Mouse (Mus musculus): ENCODE data around the gene Foxp4. TPM values are rescaled to one million over a fixed set of nuclear protein-coding genes. Genes with fewer than 3 reads are reported as not detected.

The Foxp4 gene
- polyA plus RNA-seq, 1 experiment from 2014 or later, result 27.4 TPM

- Histone ChIP-seq H3K9ac (ENCODE audit: low read depth, low read length) (peak overlapping the region; percentile 23; the same call in 1 of the 2 replicates), H3K27ac (ENCODE audit: low read depth, low read length) (peak overlapping the region; percentile 3; the same call in 1 of the 2 replicates), H3K36me3 (ENCODE audit: control insufficient read depth, insufficient read depth, low read length) (no peaks in the 10 kb centered on the region), H3K4me1 (ENCODE audit: control insufficient read depth, insufficient read depth, low read depth, low read length) (peaks cover 17% of the 10 kb centered on the region), H3K9me3 (ENCODE audit: control insufficient read depth, low read length) (no peaks in the 10 kb centered on the region), H3K27me3 (replicated peaks; ENCODE audit: control insufficient read depth, insufficient read depth, low read length) (peaks cover 6% of the 10 kb centered on the region; the same call in 1 of the 2 replicates), H3K4me2 (ENCODE audit: low read length) (peak overlapping the region; percentile 3; the same call in 1 of the 2 replicates), H3K4me3 (ENCODE audit: low read length) (no peak overlapping the region)
- WGBS, result 18% methylated on average over 12 of the region's 12 CpGs
- ATAC-seq, result peak; percentile 48
These were observed 28.1 kb upstream of the Foxp4 start for GRCm38 (mm10) chr17:47952368-47953081.

GRCm38 (mm10) chr17:47951452-47951851 lies 27.0 kb upstream of the Foxp4 start:
- peak; percentile 63; the same call in 1 of the 2 replicates for ATAC-seq
- Histone ChIP-seq H3K4me1 (ENCODE audit: control insufficient read depth, insufficient read depth, low read depth, low read length) (peaks cover 17% of the 10 kb centered on the region), H3K4me2 (ENCODE audit: low read length) (peak overlapping the region; percentile 34), H3K9ac (ENCODE audit: low read depth, low read length) (no peak overlapping the region), H3K27ac (ENCODE audit: low read depth, low read length) (no peak overlapping the region), H3K4me3 (ENCODE audit: low read length) (no peak overlapping the region), H3K27me3 (replicated peaks; ENCODE audit: control insufficient read depth, insufficient read depth, low read length) (peaks cover 8% of the 10 kb centered on the region; the same call in 1 of the 2 replicates), H3K36me3 (ENCODE audit: control insufficient read depth, insufficient read depth, low read length) (no peaks in the 10 kb centered on the region), H3K9me3 (ENCODE audit: control insufficient read depth, low read length) (no peaks in the 10 kb centered on the region)
- WGBS, result 13% methylated on average over 13 of the region's 13 CpGs

DNA sequence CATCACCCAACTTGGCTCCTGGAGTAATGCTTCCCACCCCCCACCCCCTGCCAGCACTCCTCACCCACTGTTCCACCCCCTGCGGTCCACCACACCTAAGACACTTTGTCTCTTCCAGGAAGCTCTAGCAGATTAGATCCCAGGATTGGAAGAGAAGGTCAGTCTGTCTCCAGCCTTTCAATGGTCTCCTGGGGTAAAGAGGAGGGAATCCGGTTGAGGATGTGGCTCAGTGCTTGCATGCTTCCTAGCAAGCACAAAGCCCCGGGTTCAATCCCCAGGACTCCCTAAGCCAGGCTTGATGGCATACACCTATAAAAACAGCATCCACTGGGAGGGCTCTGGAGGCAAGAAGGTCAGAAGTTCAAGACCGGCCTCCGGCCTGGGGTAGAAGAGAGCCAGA lies 26.4 kb upstream of the Foxp4 start:
- Histone ChIP-seq H3K36me3 (ENCODE audit: control insufficient read depth, insufficient read depth, low read length) (no peaks in the 10 kb centered on the region), H3K4me1 (ENCODE audit: control insufficient read depth, insufficient read depth, low read depth, low read length) (peaks cover 17% of the 10 kb centered on the region), H3K27me3 (replicated peaks; ENCODE audit: control insufficient read depth, insufficient read depth, low read length) (peaks cover 8% of the 10 kb centered on the region; the same call in 1 of the 2 replicates), H3K27ac (ENCODE audit: low read depth, low read length) (no peak overlapping the region), H3K4me2 (ENCODE audit: low read length) (no peak overlapping the region), H3K4me3 (ENCODE audit: low read length) (no peak overlapping the region), H3K9ac (ENCODE audit: low read depth, low read length) (no peak overlapping the region), H3K9me3 (ENCODE audit: control insufficient read depth, low read length) (no peaks in the 10 kb centered on the region)
- WGBS, result 68% methylated on average over 5 of the region's 5 CpGs
- no peak for ATAC-seq

DNA sequence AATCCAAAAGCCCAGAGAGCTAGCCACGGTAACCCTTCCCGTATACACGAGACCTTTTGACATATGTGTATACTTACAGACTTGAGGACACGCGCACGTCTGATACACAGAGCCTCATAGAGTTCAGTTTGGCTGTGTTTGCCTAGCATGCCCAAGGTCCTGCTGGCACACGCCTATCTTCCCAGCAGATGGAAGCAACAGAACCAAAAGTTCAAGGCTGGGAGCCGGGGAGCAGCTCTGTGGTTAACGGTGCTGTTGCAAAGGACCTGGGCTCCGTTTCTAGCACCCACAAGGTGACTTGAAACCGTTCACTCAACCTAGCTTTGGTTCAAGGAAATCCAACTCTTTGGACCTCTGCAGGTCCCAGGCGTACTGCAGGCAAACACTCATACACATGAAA lies 25.0 kb upstream of the Foxp4 start:
- ATAC-seq, result no peak
- H3K27ac ChIP-seq (ENCODE audit: low read depth, low read length), result no peak overlapping the region
- H3K27me3 ChIP-seq (replicated peaks; ENCODE audit: control insufficient read depth, insufficient read depth, low read length), result peaks cover 6% of the 10 kb centered on the region; the same call in 1 of the 2 replicates
- no peak overlapping the region for H3K9ac ChIP-seq (ENCODE audit: low read depth, low read length)
- H3K4me3 ChIP-seq (ENCODE audit: low read length), result no peak overlapping the region
- peaks cover 17% of the 10 kb centered on the region for H3K4me1 ChIP-seq (ENCODE audit: control insufficient read depth, insufficient read depth, low read depth, low read length)
- WGBS, result 93% methylated on average over 12 of the region's 12 CpGs
- no peaks in the 10 kb centered on the region for H3K9me3 ChIP-seq (ENCODE audit: control insufficient read depth, low read length)
- H3K36me3 ChIP-seq (ENCODE audit: control insufficient read depth, insufficient read depth, low read length), result no peaks in the 10 kb centered on the region
- H3K4me2 ChIP-seq (ENCODE audit: low read length), result no peak overlapping the region

- 86% methylated on average over 5 of the region's 5 CpGs for WGBS
- peaks cover 17% of the 10 kb centered on the region for H3K4me1 ChIP-seq (ENCODE audit: control insufficient read depth, insufficient read depth, low read depth, low read length)
- H3K36me3 ChIP-seq (ENCODE audit: control insufficient read depth, insufficient read depth, low read length), result no peaks in the 10 kb centered on the region
These were observed 24.3 kb upstream of the Foxp4 start for GRCm38 (mm10) chr17:47948753-47949152.

DNA sequence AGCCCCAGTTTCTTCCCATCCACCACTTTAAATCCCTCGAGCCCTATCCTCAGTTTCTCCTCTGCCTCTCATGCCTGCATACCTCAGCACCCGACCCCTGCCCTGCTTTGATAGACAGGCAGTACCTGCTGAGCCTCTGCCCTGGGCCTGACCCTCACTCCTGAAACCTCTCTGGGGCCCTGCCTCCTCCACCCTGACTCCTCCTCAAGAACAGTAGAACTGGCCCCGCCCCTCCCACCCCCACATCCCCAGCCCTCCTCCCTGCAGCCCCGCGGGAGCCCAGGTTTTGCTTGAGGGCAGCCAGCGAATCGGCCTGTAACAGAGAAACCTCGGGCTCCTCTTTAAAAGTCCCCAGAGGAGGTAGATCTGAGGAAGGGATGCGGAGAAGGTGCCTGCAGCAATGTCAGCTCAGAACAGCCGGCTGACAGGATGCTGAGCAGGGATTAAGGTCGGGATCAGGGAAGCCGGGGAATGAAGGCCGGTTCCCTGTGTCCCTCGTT lies 22.5 kb upstream of the Foxp4 start:
- Histone ChIP-seq H3K27ac (ENCODE audit: low read depth, low read length) (no peak overlapping the region), H3K4me3 (ENCODE audit: low read length) (no peak overlapping the region), H3K4me1 (ENCODE audit: control insufficient read depth, insufficient read depth, low read depth, low read length) (peaks cover 6% of the 10 kb centered on the region), H3K9me3 (ENCODE audit: control insufficient read depth, low read length) (no peaks in the 10 kb centered on the region), H3K9ac (ENCODE audit: low read depth, low read length) (0 out of 2 replicates have a peak overlapping the region, but pooled peaks have one; percentile 1), H3K36me3 (ENCODE audit: control insufficient read depth, insufficient read depth, low read length) (no peaks in the 10 kb centered on the region), H3K4me2 (ENCODE audit: low read length) (no peak overlapping the region), H3K27me3 (replicated peaks; ENCODE audit: control insufficient read depth, insufficient read depth, low read length) (peaks cover 2% of the 10 kb centered on the region; the same call in 1 of the 2 replicates)
- no peak for ATAC-seq
- 6% methylated on average over 14 of the region's 14 CpGs for WGBS

More at GRCm38 (mm10) chr17:47948753-47949152, 24.3 kb upstream of the Foxp4 start:
- Histone ChIP-seq H3K9me3 (ENCODE audit: control insufficient read depth, low read length) (no peaks in the 10 kb centered on the region), H3K9ac (ENCODE audit: low read depth, low read length) (no peak overlapping the region), H3K4me2 (ENCODE audit: low read length) (no peak overlapping the region), H3K4me3 (ENCODE audit: low read length) (no peak overlapping the region), H3K27ac (ENCODE audit: low read depth, low read length) (no peak overlapping the region), H3K27me3 (replicated peaks; ENCODE audit: control insufficient read depth, insufficient read depth, low read length) (peaks cover 6% of the 10 kb centered on the region; the same call in 1 of the 2 replicates)
- no peak for ATAC-seq

DNA sequence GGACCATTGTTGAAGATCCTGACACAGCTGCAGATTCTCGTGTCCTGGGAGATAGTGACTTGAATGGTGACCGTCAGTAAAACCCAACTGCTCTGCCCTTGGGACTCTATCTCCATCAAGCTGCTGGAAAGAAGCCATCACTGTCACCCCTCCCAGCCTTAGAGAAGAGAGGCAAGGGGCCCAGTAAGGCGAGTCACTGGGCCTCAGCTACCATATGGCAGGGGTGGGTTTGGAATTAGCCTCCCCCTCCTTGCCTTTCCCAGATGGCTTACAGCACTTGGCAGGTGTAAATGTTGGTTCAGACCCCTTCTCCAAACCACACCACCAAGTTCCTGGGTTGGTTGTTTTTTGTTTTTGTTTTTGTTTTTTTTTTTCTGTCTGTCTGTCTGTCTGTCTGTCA lies 21.7 kb upstream of the Foxp4 start:
- Histone ChIP-seq H3K4me2 (ENCODE audit: low read length) (no peak overlapping the region), H3K4me3 (ENCODE audit: low read length) (no peak overlapping the region), H3K9me3 (ENCODE audit: control insufficient read depth, low read length) (no peaks in the 10 kb centered on the region), H3K36me3 (ENCODE audit: control insufficient read depth, insufficient read depth, low read length) (no peaks in the 10 kb centered on the region), H3K9ac (ENCODE audit: low read depth, low read length) (no peak overlapping the region), H3K4me1 (ENCODE audit: control insufficient read depth, insufficient read depth, low read depth, low read length) (no peaks in the 10 kb centered on the region), H3K27ac (ENCODE audit: low read depth, low read length) (no peak overlapping the region), H3K27me3 (replicated peaks; ENCODE audit: control insufficient read depth, insufficient read depth, low read length) (peaks cover 2% of the 10 kb centered on the region)
- no peak for ATAC-seq
- WGBS, result 51% methylated on average over 3 of the region's 3 CpGs

DNA sequence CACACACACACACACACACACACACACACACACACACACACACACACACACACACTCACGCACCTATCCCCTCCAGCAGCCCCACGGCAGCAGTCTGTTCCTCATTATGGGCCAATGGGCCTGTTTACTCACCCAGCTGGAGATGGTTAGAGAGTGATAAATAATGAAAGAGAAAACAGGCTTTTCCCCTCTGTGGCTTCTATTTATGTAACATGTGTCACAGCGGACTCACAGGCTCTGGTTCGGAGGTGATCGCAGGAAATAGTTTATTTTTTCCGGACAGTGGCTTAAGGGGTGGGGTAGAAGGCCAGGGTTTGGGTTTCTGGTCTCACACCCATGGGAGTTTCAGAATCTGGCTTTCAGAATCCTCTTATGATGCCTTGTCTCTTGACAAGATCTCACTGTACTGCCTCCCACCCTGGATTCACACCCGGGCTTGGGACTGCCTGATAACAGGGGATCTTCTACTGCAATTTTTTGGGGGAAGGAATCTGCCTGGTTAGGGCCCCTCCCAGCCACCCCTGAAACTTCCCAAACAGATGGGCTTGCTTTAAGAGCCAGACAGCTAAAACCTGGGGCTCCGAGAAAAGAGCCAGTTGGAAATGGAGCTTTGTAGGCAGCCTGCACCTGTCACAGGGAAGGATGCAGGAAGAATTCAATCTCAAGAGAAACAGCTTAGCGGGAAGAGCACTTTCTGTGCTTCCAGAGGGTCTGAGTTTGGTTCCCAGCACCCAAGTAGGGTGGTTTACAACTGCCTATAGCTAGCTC lies 18.8 kb upstream of the Foxp4 start:
- WGBS, result 45% methylated on average over 9 of the region's 9 CpGs

DNA sequence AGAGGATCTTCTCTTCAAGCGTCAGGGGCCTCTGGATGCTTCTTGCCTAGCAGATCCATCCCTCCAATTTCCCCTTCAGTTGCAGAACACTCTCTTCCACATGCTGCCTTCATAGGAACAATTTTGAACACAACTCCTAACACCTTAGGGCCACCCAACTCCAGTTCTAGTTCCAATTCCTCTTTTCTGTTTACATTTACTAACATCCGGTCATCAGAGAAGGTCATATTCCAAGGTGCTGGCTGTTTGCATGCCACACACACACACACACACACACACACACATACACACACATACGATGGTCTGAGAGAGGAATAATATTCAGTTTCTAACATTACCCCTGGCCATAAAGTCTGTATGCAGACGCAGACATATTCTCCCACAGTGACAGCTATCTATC lies 17.6 kb upstream of the Foxp4 start:
- no peaks in the 10 kb centered on the region for H3K4me1 ChIP-seq (ENCODE audit: control insufficient read depth, insufficient read depth, low read depth, low read length)
- H3K27ac ChIP-seq (ENCODE audit: low read depth, low read length), result no peak overlapping the region
- no peaks in the 10 kb centered on the region for H3K36me3 ChIP-seq (ENCODE audit: control insufficient read depth, insufficient read depth, low read length)
- H3K4me2 ChIP-seq (ENCODE audit: low read length), result no peak overlapping the region
- H3K27me3 ChIP-seq (replicated peaks; ENCODE audit: control insufficient read depth, insufficient read depth, low read length), result peaks cover 2% of the 10 kb centered on the region; the same call in 1 of the 2 replicates
- H3K9me3 ChIP-seq (ENCODE audit: control insufficient read depth, low read length), result no peaks in the 10 kb centered on the region
- 90% methylated on average over 4 of the region's 4 CpGs for WGBS
- no peak overlapping the region for H3K9ac ChIP-seq (ENCODE audit: low read depth, low read length)
- H3K4me3 ChIP-seq (ENCODE audit: low read length), result no peak overlapping the region
- no peak for ATAC-seq

More for the DNA sequence above, 18.8 kb upstream of the Foxp4 start:
- no peak overlapping the region for H3K4me3 ChIP-seq (ENCODE audit: low read length)
- H3K9ac ChIP-seq (ENCODE audit: low read depth, low read length), result no peak overlapping the region
- no peak for ATAC-seq
- H3K36me3 ChIP-seq (ENCODE audit: control insufficient read depth, insufficient read depth, low read length), result no peaks in the 10 kb centered on the region
- no peak overlapping the region for H3K4me2 ChIP-seq (ENCODE audit: low read length)
- no peaks in the 10 kb centered on the region for H3K4me1 ChIP-seq (ENCODE audit: control insufficient read depth, insufficient read depth, low read depth, low read length)
- no peak overlapping the region for H3K27ac ChIP-seq (ENCODE audit: low read depth, low read length)
- H3K9me3 ChIP-seq (ENCODE audit: control insufficient read depth, low read length), result no peaks in the 10 kb centered on the region
- H3K27me3 ChIP-seq (replicated peaks; ENCODE audit: control insufficient read depth, insufficient read depth, low read length), result peaks cover 2% of the 10 kb centered on the region
